Mouse (Mus musculus) heart, embryonic 16.5 days (tissue): ENCODE results near the gene Grm1. TPM values are rescaled to one million over a fixed set of nuclear protein-coding genes. Genes with fewer than 3 reads are reported as not detected.

ENCODE experiments used
- ATAC-seq: fragments of 200-750 bp; cut with Nextera tagmentation; replicated peaks from 2 replicates; pipeline ENCODE4 v1.8.0; 2017; ENCODE audit warnings: moderate number of reproducible peaks; ENCODE audit not compliant: insufficient read depth, low FRiP score; ENCODE audit errors: extremely low read depth
- H3K27ac ChIP-seq: fragments of 300-500 bp; sonication (generic); 2 replicates; pipeline ENCODE4 v1.5.1; 2014; ENCODE audit warnings: mild to moderate bottlenecking, low read length, control low read depth, moderate library complexity
- H3K27me3 ChIP-seq: fragments of 300-500 bp; sonication (generic); 2 replicates; pipeline ENCODE4 v1.6.1; 2014; ENCODE audit warnings: low read length, mixed read lengths; ENCODE audit not compliant: control insufficient read depth, insufficient read depth
- H3K36me3 ChIP-seq: fragments of 300-500 bp; sonication (generic); 2 replicates; pipeline ENCODE4 v1.6.1; 2014; ENCODE audit not compliant: control insufficient read depth, insufficient read depth
- H3K4me1 ChIP-seq: fragments of 300-500 bp; sonication (generic); 2 replicates; pipeline ENCODE4 v1.6.1; 2014; ENCODE audit warnings: low read length, mixed read lengths; ENCODE audit not compliant: control insufficient read depth, insufficient read depth
- H3K4me2 ChIP-seq: fragments of 300-500 bp; sonication (generic); 2 replicates; pipeline ENCODE4 v1.6.1; 2014; ENCODE audit warnings: low read depth, mild to moderate bottlenecking, control low read depth, low read length
- H3K4me3 ChIP-seq: fragments of 300-500 bp; sonication (generic); 2 replicates; pipeline ENCODE4 v1.5.1; 2014; ENCODE audit warnings: mild to moderate bottlenecking, control low read depth, low read length
- H3K9ac ChIP-seq: fragments of 300-500 bp; sonication (generic); 2 replicates; pipeline ENCODE4 v1.6.1; 2014; ENCODE audit warnings: low read length, control low read depth
- H3K9me3 ChIP-seq: fragments of 300-500 bp; sonication (generic); replicated peaks from 2 replicates; pipeline ENCODE4 v1.6.1; 2016; ENCODE audit warnings: low read length; ENCODE audit not compliant: control insufficient read depth
- WGBS: fragments of 180-500 bp; shearing (Covaris S2); extraction: QIAGEN DNeasy Blood & Tissue Kit; methylation state at CpG from one replicate; pipeline ENCODE4 v1.1.7; 2014; 5-methylcytosine and 5-hydroxymethylcytosine counted together
- polyA plus RNA-seq: library from polyadenylated mRNA; unstranded; fragments of >200 nt; fragmentation: Nextera tagmentation; extraction: Ambion mirVana; gene quantifications from 2 replicates; pipeline ENCODE4 v1.2.1, GENCODE M21; 2015

Gene Grm1
- polyA plus RNA-seq, 1 experiment from 2014 or later, result 0.08 TPM

DNA sequence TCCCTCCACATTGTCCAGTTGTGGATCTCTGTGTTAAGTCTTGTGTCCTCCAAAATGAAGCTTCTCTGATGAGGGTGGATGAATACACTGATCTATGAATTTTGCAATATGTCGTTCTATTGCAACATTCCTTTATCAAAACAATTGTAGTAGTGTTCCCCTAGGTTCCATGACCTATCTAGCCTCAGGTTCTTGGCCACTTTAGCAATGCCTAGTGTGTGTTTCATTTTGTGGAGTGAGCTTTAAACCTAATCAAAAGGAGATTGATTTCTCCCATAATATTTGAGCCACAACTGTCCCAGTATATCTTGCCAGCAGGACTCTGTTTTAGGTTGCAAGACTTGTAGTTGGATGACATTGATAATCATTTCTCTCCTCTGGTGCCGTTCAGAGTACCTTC, 211.9 kb downstream of the Grm1 start:
- ATAC-seq, result no peak
- Histone ChIP-seq H3K9ac (no peak overlapping the region), H3K27me3 (no peaks in the 10 kb centered on the region), H3K4me2 (no peak overlapping the region), H3K9me3 (no peaks in the 10 kb centered on the region), H3K36me3 (no peaks in the 10 kb centered on the region), H3K4me1 (no peaks in the 10 kb centered on the region), H3K4me3 (no peak overlapping the region), H3K27ac (no peak overlapping the region)
- 63% methylated on average over 2 of the region's 2 CpGs for WGBS

DNA sequence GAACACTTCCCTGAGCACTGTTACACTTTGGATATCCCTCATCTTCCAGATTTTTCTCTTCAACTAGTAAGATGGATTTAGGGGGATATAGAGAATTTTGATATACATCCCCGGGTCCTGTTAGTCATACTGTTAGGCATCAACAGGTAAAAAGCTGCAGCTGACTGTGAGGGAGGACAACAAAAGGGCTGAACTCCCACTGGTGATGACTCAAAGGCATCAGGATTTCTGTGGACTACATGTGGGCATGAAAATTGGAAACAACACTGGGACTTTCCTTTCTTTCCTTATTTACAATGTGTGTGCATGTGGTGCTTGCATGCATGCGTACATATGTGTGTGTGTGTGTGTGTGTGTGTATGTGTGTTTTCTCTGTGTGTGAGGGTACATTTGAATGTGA, 215.9 kb downstream of the Grm1 start:
- H3K36me3 ChIP-seq, result no peaks in the 10 kb centered on the region
- H3K4me3 ChIP-seq, result no peak overlapping the region
- no peaks in the 10 kb centered on the region for H3K4me1 ChIP-seq
- no peak overlapping the region for H3K27ac ChIP-seq
- 84% methylated on average over 2 of the region's 2 CpGs for WGBS
- H3K4me2 ChIP-seq, result no peak overlapping the region
- no peaks in the 10 kb centered on the region for H3K9me3 ChIP-seq
- H3K27me3 ChIP-seq, result no peaks in the 10 kb centered on the region
- H3K9ac ChIP-seq, result no peak overlapping the region
- ATAC-seq, result no peak

DNA sequence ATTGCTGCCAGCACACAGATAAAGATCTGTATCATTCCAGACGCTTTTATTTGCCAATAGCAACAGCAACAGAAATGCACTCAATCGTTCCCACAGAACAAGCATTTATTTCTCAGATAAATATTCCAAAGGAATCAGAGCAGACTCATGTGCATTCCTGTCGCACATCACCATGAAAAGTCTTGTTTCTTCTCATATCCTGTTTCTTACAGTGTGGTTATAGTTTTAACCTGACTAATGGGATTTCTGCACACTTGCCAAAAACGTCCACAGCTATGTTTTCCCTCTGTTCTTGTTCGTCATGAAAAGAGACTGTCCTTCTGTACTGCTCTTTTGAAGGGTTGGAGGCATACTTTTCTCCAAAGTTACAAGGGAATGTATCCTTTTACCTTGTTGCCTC, 217.4 kb downstream of the Grm1 start:
- H3K27ac ChIP-seq, result no peak overlapping the region
- 53% methylated on average over 5 of the region's 5 CpGs for WGBS
- H3K4me2 ChIP-seq, result no peak overlapping the region
- no peak overlapping the region for H3K9ac ChIP-seq
- H3K9me3 ChIP-seq, result no peaks in the 10 kb centered on the region
- no peak overlapping the region for H3K4me3 ChIP-seq
- no peaks in the 10 kb centered on the region for H3K36me3 ChIP-seq
- ATAC-seq, result no peak
- no peaks in the 10 kb centered on the region for H3K4me1 ChIP-seq
- no peaks in the 10 kb centered on the region for H3K27me3 ChIP-seq

DNA sequence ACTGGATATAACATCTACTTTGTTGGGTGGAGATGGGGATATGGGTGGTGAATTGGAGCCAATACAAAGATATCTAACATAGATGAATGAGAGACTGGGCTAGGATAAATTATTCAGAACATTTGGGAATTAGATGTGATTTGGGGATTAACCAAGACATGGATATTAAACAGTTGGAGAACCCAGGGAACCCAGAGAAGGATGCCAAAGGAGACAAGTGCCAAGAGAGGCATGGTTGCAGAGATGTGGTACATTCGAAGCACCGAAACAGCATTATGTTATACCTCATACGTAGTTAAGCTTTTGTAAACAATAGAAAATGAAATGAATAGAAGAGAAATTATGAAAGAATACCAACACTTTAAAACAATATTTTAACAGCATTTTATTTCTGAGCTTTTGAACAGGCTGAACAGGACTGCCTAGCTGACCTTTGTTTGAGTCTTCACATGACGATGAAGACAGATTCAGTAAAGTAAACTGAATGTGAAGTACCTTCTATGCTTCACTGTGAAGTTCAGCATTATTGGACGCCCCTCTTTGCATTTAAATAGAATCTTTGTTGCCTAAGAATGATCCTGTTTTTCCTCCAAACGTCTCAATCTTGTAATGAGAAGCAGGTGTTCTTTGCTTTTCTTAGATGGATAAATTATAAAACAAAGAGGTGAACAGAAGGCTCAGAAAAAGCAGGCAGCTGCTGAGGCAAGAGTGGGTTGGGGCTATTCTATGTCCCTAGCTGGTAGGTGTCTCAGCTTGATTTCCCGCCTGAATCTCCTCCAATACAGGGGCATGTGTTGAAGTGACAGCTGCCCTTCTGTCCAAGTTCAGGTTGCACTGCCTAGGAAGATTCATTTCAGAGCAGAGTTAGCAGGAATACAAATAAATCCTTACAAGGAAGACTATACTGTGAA, 234.5 kb downstream of the Grm1 start:
- no peak for ATAC-seq
- no peak overlapping the region for H3K4me3 ChIP-seq
- no peaks in the 10 kb centered on the region for H3K4me1 ChIP-seq
- no peaks in the 10 kb centered on the region for H3K36me3 ChIP-seq
- no peak overlapping the region for H3K27ac ChIP-seq
- WGBS, result 70% methylated on average over 7 of the region's 7 CpGs
- no peaks in the 10 kb centered on the region for H3K27me3 ChIP-seq
- no peaks in the 10 kb centered on the region for H3K9me3 ChIP-seq
- H3K9ac ChIP-seq, result no peak overlapping the region
- H3K4me2 ChIP-seq, result no peak overlapping the region

DNA sequence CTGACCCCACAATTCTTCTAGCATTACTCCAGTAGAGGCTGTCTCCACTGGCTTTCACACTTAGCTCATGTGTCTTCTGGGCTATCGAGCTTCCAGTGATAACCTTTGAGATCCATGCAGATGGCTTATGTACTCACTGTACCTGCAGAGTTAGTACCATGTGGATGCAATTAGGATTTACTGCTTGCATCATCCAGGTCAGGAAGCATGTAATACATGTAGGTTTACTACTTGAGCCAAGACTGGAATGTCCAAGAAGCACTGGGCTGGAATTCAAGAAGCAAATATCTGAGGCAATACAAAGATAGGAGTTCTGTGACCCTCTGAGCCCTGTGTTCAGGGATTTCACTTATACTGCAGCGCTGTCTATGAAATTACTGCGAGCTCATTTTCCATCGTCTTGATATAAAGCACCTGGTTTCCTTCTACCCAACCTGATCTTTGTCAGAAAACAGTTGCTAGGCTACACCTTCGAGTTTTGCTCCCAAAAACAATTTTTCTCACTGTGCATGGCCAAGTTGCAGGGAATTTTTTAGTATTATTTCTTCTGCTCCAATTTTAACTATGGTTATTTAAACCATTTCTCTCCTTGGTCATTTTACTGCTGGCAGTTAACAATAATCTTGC, 237.0 kb downstream of the Grm1 start:
- Histone ChIP-seq H3K27me3 (no peaks in the 10 kb centered on the region), H3K27ac (no peak overlapping the region), H3K4me3 (no peak overlapping the region), H3K9ac (no peak overlapping the region), H3K4me1 (no peaks in the 10 kb centered on the region), H3K4me2 (no peak overlapping the region), H3K36me3 (no peaks in the 10 kb centered on the region), H3K9me3 (no peaks in the 10 kb centered on the region)
- WGBS, result 56% methylated on average over 5 of the region's 5 CpGs
- no peak for ATAC-seq

DNA sequence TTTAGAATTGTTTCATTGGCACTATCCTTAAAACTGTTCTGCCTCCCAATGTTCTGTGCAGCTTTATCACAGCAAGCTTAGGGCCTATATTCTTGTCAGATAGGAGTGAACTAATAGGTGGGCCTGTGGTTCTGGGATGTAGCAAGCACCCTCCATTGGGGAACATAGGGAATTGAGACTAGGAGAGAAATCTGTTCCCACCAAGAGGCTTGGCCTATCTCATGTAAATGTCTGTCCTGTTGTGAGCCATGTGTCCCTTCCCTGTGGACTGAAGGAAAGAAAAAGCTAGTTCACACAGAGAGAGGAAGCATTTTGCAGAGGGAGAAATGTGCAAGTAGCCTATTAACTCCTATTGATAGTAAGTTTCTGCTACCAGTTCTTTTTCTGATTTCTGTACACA, 246.8 kb downstream of the Grm1 start:
- no peaks in the 10 kb centered on the region for H3K9me3 ChIP-seq
- H3K36me3 ChIP-seq, result no peaks in the 10 kb centered on the region
- H3K27ac ChIP-seq, result no peak overlapping the region
- no peak overlapping the region for H3K4me2 ChIP-seq
- H3K9ac ChIP-seq, result no peak overlapping the region
- H3K4me3 ChIP-seq, result no peak overlapping the region
- ATAC-seq, result no peak
- H3K27me3 ChIP-seq, result no peaks in the 10 kb centered on the region
- H3K4me1 ChIP-seq, result no peaks in the 10 kb centered on the region

DNA sequence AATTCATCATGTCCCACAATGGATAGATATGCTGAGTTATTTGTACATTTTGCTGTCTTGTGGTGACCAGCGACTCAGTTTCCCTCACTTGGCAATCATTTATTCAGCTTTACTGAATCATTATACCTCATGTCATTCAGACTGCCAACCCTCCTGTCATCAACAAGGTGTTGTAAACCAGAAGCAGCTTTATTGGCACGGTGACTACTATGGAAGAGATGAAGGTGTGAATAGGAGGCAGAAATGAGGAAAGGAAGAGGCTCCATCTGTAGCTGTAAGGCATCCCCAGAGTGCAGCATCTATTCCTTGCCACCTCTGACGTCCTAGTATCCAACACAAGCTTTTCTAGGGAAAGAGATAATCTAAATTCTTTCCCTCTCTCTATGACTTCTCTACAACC, 247.3 kb downstream of the Grm1 start:
- H3K9me3 ChIP-seq, result no peaks in the 10 kb centered on the region
- H3K4me3 ChIP-seq, result no peak overlapping the region

DNA sequence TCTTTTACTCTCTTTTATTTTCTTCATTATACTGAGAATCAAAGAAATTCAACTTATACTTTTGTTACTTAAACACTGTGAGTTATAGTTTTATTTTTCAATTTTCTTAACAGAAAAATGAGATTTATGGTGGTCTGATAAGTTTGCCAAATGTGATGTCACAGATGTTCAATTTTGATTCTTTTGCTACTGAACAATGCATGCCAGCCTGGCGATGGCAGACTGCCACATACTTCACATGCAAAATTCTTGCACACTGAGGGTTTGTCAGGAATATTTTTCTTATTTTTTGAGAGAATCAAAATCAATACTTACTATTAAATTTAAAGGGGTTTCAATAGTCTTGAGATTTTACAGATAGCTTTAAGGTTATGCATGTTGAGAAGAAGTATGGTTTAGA, 251.0 kb downstream of the Grm1 start:
- ATAC-seq, result no peak
- H3K27ac ChIP-seq, result no peak overlapping the region
- no peaks in the 10 kb centered on the region for H3K4me1 ChIP-seq
- WGBS, result 76% methylated on average over 1 of the region's 1 CpGs
- H3K9me3 ChIP-seq, result no peaks in the 10 kb centered on the region
- no peak overlapping the region for H3K9ac ChIP-seq
- no peak overlapping the region for H3K4me3 ChIP-seq
- H3K27me3 ChIP-seq, result no peaks in the 10 kb centered on the region
- no peaks in the 10 kb centered on the region for H3K36me3 ChIP-seq
- no peak overlapping the region for H3K4me2 ChIP-seq

More for the DNA sequence above, 247.3 kb downstream of the Grm1 start:
- WGBS, result 62% methylated on average over 3 of the region's 3 CpGs
- no peak overlapping the region for H3K4me2 ChIP-seq
- no peak for ATAC-seq
- no peaks in the 10 kb centered on the region for H3K4me1 ChIP-seq
- no peaks in the 10 kb centered on the region for H3K27me3 ChIP-seq
- no peak overlapping the region for H3K9ac ChIP-seq
- no peak overlapping the region for H3K27ac ChIP-seq
- no peaks in the 10 kb centered on the region for H3K36me3 ChIP-seq

DNA sequence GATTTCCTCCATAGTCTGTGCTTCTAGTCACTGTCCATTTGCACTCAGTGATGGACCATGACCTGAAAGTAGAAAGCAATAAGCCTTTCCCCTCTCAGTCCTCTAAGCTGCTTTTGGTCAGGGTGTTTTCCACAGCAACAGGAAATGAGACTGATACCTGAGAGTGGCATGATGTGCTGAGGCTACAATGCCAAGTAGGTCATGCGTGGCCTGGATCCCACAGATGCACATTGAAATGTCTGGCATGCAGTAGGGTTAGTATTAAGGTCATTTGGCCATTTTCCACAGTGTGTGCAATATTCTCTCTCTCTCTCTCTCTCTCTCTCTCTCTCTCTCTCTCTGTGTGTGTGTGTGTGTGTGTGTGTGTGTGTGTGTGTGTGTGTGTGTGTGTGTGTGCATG, 254.8 kb downstream of the Grm1 start:
- H3K4me3 ChIP-seq, result no peak overlapping the region
- H3K27ac ChIP-seq, result no peak overlapping the region
- no peaks in the 10 kb centered on the region for H3K4me1 ChIP-seq
- ATAC-seq, result no peak
- 62% methylated on average over 1 of the region's 1 CpGs for WGBS
- H3K27me3 ChIP-seq, result no peaks in the 10 kb centered on the region
- H3K9ac ChIP-seq, result no peak overlapping the region
- no peaks in the 10 kb centered on the region for H3K36me3 ChIP-seq
- no peak overlapping the region for H3K4me2 ChIP-seq
- H3K9me3 ChIP-seq, result no peaks in the 10 kb centered on the region
